Mouse (Mus musculus) lung, postnatal 0 days (tissue): Measurements from ENCODE around the gene Tjap1. TPM values are rescaled to one million over a fixed set of nuclear protein-coding genes. Genes with fewer than 3 reads are reported as not detected.

Experiments
- ATAC-seq: fragments of 200-750 bp; cut with Nextera tagmentation; 2 replicates; pipeline ENCODE4 v1.8.0; 2017; ENCODE audit warnings: moderate library complexity
- DNase-seq: peaks from one replicate; pipeline ENCODE4 v3.0.0-alpha.2; 2016; ENCODE audit warnings: low spot score
- H3K27ac ChIP-seq: fragments of 300-500 bp; sonication (generic); 2 replicates; pipeline ENCODE4 v1.5.1; 2014; ENCODE audit warnings: antibody characterized with exemption, mild to moderate bottlenecking, low read length, mixed read lengths
- H3K27me3 ChIP-seq: fragments of 300-500 bp; sonication (generic); replicated peaks from 2 replicates; pipeline ENCODE4 v1.6.1; 2014; ENCODE audit warnings: low read length, mixed read lengths; ENCODE audit not compliant: insufficient read depth
- H3K36me3 ChIP-seq: fragments of 300-500 bp; sonication (generic); 2 replicates; pipeline ENCODE4 v1.6.1; 2014; ENCODE audit warnings: low read length, mixed read lengths; ENCODE audit not compliant: insufficient read depth
- H3K4me1 ChIP-seq: fragments of 300-500 bp; sonication (generic); 2 replicates; pipeline ENCODE4 v1.6.1; 2014; ENCODE audit warnings: antibody characterized with exemption, low read depth, low read length, mixed read lengths; ENCODE audit not compliant: insufficient read depth
- H3K4me2 ChIP-seq: fragments of 300-500 bp; sonication (generic); replicated peaks from 2 replicates; pipeline ENCODE4 v1.6.1; 2014; ENCODE audit warnings: low read depth, mild to moderate bottlenecking, low read length, moderate library complexity, mixed read lengths
- H3K4me3 ChIP-seq: fragments of 300-500 bp; sonication (generic); 2 replicates; pipeline ENCODE4 v1.5.1; 2014; ENCODE audit warnings: low read depth, low read length
- H3K9ac ChIP-seq: fragments of 300-500 bp; sonication (generic); replicated peaks from 2 replicates; pipeline ENCODE4 v1.6.1; 2014; ENCODE audit warnings: low read depth, mild to moderate bottlenecking
- H3K9me3 ChIP-seq: fragments of 300-500 bp; sonication (generic); 2 replicates; pipeline ENCODE4 v1.6.1; 2016; ENCODE audit warnings: low read length, mixed read lengths
- CTCF ChIP-seq: IDR thresholded peaks from 2 replicates; pipeline ENCODE4 v1.5.1; 2016; ENCODE audit warnings: antibody characterized with exemption, mild to moderate bottlenecking
- EP300 ChIP-seq: IDR thresholded peaks from 2 replicates; pipeline ENCODE4 v1.6.1; 2016; ENCODE audit warnings: antibody characterized with exemption, mild to moderate bottlenecking, control low read depth
- WGBS: fragments of 180-500 bp; shearing (Covaris S2); extraction: QIAGEN DNeasy Blood & Tissue Kit; methylation state at CpG from one replicate; pipeline ENCODE4 v1.1.7; 2014; 5-methylcytosine and 5-hydroxymethylcytosine counted together
- polyA plus RNA-seq: library from polyadenylated mRNA; unstranded; fragments of >200 nt; fragmentation: Nextera tagmentation; extraction: Ambion mirVana; gene quantifications from 2 replicates; pipeline ENCODE4 v1.2.1, GENCODE M21; 2015

Gene Tjap1
- polyA plus RNA-seq, 1 experiment from 2014 or later: 21.0 TPM

DNA sequence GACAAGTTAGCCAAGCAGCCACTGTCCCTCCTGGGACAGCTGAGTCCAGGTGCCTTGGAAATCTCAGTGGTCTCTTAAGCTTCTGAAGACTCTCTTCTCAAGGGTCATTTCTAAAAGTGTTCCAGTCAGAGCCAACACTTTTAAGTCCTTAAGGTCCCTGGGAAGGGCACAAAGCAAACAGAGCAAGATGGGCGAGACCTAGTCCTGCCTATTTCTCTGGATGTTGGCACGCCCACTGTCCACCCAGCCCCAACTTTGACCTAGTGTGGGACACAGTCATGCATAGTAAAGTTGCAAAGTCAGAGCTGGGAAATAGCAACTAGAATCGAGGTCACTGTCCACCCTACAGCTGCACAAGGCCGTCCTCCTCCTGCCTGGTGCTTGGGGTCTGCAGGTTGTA lies 39.8 kb downstream of the Tjap1 start:
- ATAC-seq (peak; percentile 81), DNase-seq (peak; percentile 90)
- Histone ChIP-seq H3K9me3 (no peaks in the 10 kb centered on the region), H3K36me3 (peaks cover 15% of the 10 kb centered on the region; the same call in 1 of the 2 replicates), H3K9ac (no peak overlapping the region), H3K27ac (peak overlapping the region; percentile 81), H3K4me3 (no peak overlapping the region), H3K4me1 (peaks cover 7% of the 10 kb centered on the region; the same call in 1 of the 2 replicates), H3K27me3 (no peaks in the 10 kb centered on the region), H3K4me2 (no peak overlapping the region)
- TF ChIP-seq CTCF (no peak), EP300 (peak; percentile 88)
- 55% methylated on average over 4 of the region's 4 CpGs for WGBS

DNA sequence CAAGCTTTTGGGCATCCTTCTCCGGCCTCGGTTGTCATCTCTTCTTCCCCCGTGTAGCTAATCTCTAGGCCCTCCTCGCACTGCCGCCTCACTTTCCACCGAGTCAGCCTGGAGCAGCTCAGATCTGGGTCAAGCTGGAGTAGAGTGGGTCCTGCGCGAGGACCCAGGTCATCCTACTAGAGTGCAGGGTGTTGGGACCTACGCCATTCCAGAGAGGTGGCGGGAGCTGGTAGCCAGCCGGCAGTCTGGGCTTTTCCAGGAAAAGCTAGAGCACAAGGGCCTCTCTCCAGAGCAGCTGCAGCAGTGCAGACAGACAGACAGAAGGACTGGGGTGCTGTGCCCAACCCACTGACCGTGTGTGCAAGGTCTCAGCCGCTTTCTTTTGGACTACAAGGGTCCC lies 40.6 kb downstream of the Tjap1 start:
- ATAC-seq: peak; percentile 35
- Histone ChIP-seq H3K4me1 (peaks cover 6% of the 10 kb centered on the region; the same call in 1 of the 2 replicates), H3K9ac (no peak overlapping the region), H3K4me3 (no peak overlapping the region), H3K4me2 (0 out of 2 replicates have a peak overlapping the region, but pooled peaks have one; percentile 17), H3K27me3 (no peaks in the 10 kb centered on the region), H3K27ac (peak overlapping the region; percentile 81), H3K9me3 (no peaks in the 10 kb centered on the region), H3K36me3 (peaks cover 18% of the 10 kb centered on the region)
- DNase-seq: no peak
- WGBS: 59% methylated on average over 13 of the region's 13 CpGs
- TF ChIP-seq EP300: no peak
- TF ChIP-seq CTCF: no peak

DNA sequence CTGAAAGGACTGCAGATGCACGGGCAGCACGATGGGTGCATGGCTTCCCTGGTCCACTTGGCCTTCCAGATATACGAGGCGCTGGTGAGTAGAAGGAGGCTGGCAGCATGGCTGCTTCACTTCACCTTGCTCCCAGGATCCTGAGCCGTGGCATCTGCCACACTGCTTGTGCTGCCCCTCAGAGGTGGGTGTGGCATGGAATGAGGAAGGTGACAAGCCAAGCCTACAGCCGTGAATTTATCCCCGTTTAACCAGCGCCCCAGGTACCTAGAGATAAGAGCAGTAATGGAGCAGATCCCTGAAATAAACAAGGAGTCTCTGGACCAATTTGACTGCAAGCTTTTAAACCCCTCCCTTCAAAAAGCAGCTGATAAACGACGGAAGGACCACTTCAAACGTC lies 41.4 kb downstream of the Tjap1 start:
- Histone ChIP-seq H3K27ac (peak overlapping the region; percentile 47; the same call in 1 of the 2 replicates), H3K9ac (no peak overlapping the region), H3K36me3 (peaks cover 21% of the 10 kb centered on the region), H3K27me3 (no peaks in the 10 kb centered on the region), H3K9me3 (no peaks in the 10 kb centered on the region), H3K4me1 (peaks cover 2% of the 10 kb centered on the region; the same call in 1 of the 2 replicates), H3K4me3 (no peak overlapping the region), H3K4me2 (0 out of 2 replicates have a peak overlapping the region, but pooled peaks have one; percentile 3)
- TF ChIP-seq EP300 (no peak), CTCF (no peak)
- 54% methylated on average over 11 of the region's 11 CpGs for WGBS
- DNase-seq (peak; percentile 50), ATAC-seq (peak; percentile 16; the same call in 1 of the 2 replicates)

DNA sequence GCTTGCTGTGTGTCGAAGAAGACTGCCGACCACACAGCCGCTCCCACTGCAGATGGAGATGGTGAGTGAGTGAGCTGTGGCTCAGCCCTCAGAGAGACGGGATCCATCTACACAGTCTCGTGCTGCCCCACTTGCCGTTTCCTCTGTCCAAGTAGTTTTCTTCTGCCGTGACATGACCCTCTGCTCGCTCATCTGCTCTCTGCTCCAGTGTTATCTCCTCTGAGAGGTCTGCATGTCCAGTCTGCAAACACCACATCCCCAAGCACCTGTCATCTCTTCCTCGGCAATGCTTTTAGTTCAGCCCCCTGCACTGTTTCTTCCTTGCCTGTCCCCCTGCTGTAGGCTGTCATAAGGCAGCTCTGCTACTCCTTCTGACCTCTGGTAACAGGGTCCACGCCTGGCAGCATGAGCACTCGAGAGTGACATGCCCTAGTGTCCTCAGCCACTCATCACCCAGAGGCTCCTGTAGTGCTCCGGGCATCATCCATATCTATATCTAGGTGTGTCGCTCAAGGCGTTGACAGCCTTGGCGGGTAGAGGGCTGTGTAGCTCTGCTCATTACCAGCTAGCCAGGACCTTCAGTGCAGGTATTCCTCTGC lies 43.2 kb downstream of the Tjap1 start:
- TF ChIP-seq EP300: no peak
- no peak for TF ChIP-seq CTCF
- no peak overlapping the region for H3K27ac ChIP-seq
- peaks cover under 1% of the 10 kb centered on the region; the same call in 1 of the 2 replicates for H3K4me1 ChIP-seq
- WGBS: 81% methylated on average over 14 of the region's 15 CpGs
- ATAC-seq (no peak), DNase-seq (no peak)
- H3K27me3 ChIP-seq: no peaks in the 10 kb centered on the region
- H3K9me3 ChIP-seq: no peaks in the 10 kb centered on the region
- peaks cover 23% of the 10 kb centered on the region for H3K36me3 ChIP-seq
- H3K4me2 ChIP-seq: no peak overlapping the region
- no peak overlapping the region for H3K4me3 ChIP-seq
- no peak overlapping the region for H3K9ac ChIP-seq

DNA sequence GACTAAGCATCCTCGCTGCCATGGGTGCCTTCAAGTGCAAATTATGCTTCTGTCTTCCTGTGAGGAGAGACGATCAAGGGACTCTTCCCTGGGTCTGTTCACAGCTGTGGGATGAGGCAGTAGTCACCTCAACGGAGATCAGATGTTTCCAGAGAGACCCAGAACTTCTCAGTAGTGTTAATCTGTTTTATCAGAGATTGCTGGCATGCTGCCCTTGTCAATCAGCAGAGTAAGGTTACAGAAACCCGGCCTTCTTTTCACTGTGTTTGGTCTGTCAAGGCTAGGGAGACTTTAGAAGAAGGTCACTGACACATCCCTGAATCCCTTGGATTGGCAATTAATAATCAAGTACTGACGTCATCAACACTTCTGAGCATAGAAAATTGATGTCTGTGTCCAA lies 45.3 kb downstream of the Tjap1 start:
- TF ChIP-seq EP300 (no peak), CTCF (no peak)
- H3K4me3 ChIP-seq: no peak overlapping the region
- no peaks in the 10 kb centered on the region for H3K4me1 ChIP-seq
- no peak overlapping the region for H3K9ac ChIP-seq
- no peaks in the 10 kb centered on the region for H3K9me3 ChIP-seq
- WGBS: 75% methylated on average over 5 of the region's 5 CpGs
- H3K4me2 ChIP-seq: no peak overlapping the region
- DNase-seq (no peak), ATAC-seq (no peak)
- peaks cover 23% of the 10 kb centered on the region for H3K36me3 ChIP-seq
- H3K27ac ChIP-seq: no peak overlapping the region
- H3K27me3 ChIP-seq: no peaks in the 10 kb centered on the region

DNA sequence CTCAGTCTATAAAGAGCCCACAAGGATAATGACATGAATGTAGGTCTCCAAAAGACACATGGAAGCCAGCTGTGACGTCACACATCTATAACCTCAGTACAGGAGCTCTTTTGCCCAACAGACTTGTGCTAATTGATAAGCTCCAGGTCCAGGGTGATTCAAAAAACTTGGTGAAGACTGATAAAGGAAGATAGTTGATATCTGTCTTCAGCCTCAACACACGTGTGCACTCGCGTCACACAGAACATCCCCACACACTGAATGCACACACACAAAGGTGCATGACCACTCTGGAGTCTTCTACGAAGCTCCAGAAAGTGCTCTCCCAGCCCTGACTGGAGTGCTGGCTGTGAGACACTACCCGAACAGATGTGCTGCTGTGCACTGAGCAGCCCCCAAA lies 45.7 kb downstream of the Tjap1 start:
- WGBS: 94% methylated on average over 6 of the region's 6 CpGs
- no peak for ATAC-seq
- peaks cover 23% of the 10 kb centered on the region for H3K36me3 ChIP-seq

More for the DNA sequence above, 45.7 kb downstream of the Tjap1 start:
- Histone ChIP-seq H3K27ac (no peak overlapping the region), H3K27me3 (no peaks in the 10 kb centered on the region), H3K9ac (no peak overlapping the region), H3K4me2 (no peak overlapping the region), H3K4me3 (no peak overlapping the region), H3K9me3 (no peaks in the 10 kb centered on the region), H3K4me1 (no peaks in the 10 kb centered on the region)
- TF ChIP-seq EP300: no peak
- TF ChIP-seq CTCF: no peak
- DNase-seq: no peak
